Mouse (Mus musculus) ovary, postnatal 10 days (tissue): ENCODE measurements around the gene Bri3.

Experiments
- DNase-seq: peaks from one replicate; pipeline ENCODE4 v3.0.0; 2022; ENCODE audit warnings: low spot score

The Bri3 gene

GRCm38 (mm10) chr5:144234714-144235113, 9.5 kb upstream of the Bri3 start:
- no peak for DNase-seq

GRCm38 (mm10) chr5:144238969-144239368, 5.3 kb upstream of the Bri3 start:
- DNase-seq: no peak

GRCm38 (mm10) chr5:144245592-144245991, 1.4 kb downstream of the Bri3 start:
- DNase-seq: no peak

- no peak for DNase-seq
These were observed 2.4 kb downstream of the Bri3 start for GRCm38 (mm10) chr5:144246669-144247068.

- no peak for DNase-seq
These were observed 3.1 kb downstream of the Bri3 start for GRCm38 (mm10) chr5:144247307-144247706.

GRCm38 (mm10) chr5:144247906-144248585, 3.8 kb downstream of the Bri3 start:
- DNase-seq: no peak

GRCm38 (mm10) chr5:144249871-144250270, 5.6 kb downstream of the Bri3 start:
- DNase-seq: no peak

GRCm38 (mm10) chr5:144251876-144252577, 7.8 kb downstream of the Bri3 start:
- no peak for DNase-seq

- no peak for DNase-seq
These were observed 9.0 kb downstream of the Bri3 start for GRCm38 (mm10) chr5:144253212-144253611.

GRCm38 (mm10) chr5:144254122-144254810, 10.0 kb downstream of the Bri3 start:
- peak; percentile 45 for DNase-seq

GRCm38 (mm10) chr5:144254811-144255631, 10.8 kb downstream of the Bri3 start:
- DNase-seq: peak; percentile 54

- peak; percentile 52 for DNase-seq
These were observed 11.6 kb downstream of the Bri3 start for GRCm38 (mm10) chr5:144255632-144256540.

- no peak for DNase-seq
These were observed 12.3 kb downstream of the Bri3 start for GRCm38 (mm10) chr5:144256541-144256870.

GRCm38 (mm10) chr5:144256888-144257287, 12.7 kb downstream of the Bri3 start:
- no peak for DNase-seq

- no peak for DNase-seq
These were observed 13.3 kb downstream of the Bri3 start for GRCm38 (mm10) chr5:144257451-144258110.

GRCm38 (mm10) chr5:144258131-144258611, 13.9 kb downstream of the Bri3 start:
- DNase-seq: no peak

- no peak for DNase-seq
These were observed 14.4 kb downstream of the Bri3 start for GRCm38 (mm10) chr5:144258687-144259086.

- DNase-seq: no peak
These were observed 15.0 kb downstream of the Bri3 start for GRCm38 (mm10) chr5:144259228-144259627.

GRCm38 (mm10) chr5:144260464-144260863, 16.2 kb downstream of the Bri3 start:
- no peak for DNase-seq

- DNase-seq: no peak
These were observed 17.1 kb downstream of the Bri3 start for GRCm38 (mm10) chr5:144261309-144261708.

GRCm38 (mm10) chr5:144261829-144262228, 17.6 kb downstream of the Bri3 start:
- DNase-seq: no peak
